Comparison of ENCODE assay signal across 8 mouse cellular contexts in the genomic region with DNA sequence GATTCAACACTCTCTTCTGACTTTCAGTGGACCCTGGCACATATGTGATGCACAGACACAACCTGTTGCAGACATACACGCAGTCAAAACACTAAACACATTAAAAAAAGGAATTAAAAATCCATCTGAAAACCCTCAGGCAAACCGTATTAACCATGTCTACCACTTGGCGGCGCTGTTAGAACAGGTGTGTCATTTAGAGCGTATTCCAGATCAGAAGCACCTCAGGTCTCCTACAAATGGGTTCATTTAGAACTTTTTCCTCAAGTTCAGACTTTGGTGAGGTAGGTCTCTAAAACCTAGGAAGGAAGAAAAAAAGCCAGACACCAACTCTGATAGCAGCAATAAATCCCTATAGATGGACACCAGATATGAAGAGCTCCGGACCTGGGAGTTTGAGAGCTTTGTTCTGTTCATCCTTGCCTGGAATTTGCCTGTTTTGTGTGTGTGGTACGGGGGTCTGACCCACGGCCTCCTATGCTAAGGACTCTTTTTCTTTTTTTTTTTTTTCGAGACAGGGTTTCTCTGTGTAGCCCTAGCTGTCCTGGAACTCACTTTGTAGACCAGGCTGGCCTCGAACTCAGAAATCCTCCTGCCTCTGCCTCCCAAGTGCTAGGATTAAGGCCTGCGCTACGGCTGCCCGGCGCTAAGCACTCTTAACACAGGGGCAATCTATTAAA. TPM values are rescaled to one million over a fixed set of nuclear protein-coding genes. Genes with fewer than 3 reads are reported as not detected.
DNase-seq lines count a peak whose midpoint lies in the region; ATAC-seq and TF ChIP-seq lines count a peak whose summit lies in the region.

No protein-coding gene starts in this region.

- H3K27ac ChIP-seq in embryonic facial prominence, embryonic 14.5 days (replicated peaks; ENCODE audit: low read depth, low read length), result peak overlapping the region; percentile 88
- peak overlapping the region; percentile 92 for H3K27ac ChIP-seq in heart, embryonic 15.5 days
- peak overlapping the region; percentile 90 for H3K27ac ChIP-seq in liver, embryonic 14.5 days
- H3K27ac ChIP-seq in neural tube, embryonic 12.5 days, result peak overlapping the region; percentile 50; the same call in 1 of the 2 replicates

- peak; percentile 84 for DNase-seq in CD4-positive helper T cell, adult 2 months (ENCODE audit: low read depth, low spot score)
- DNase-seq in adrenal gland, postnatal 25 days, result peak; percentile 66
- DNase-seq in embryonic facial prominence, embryonic 14.5 days (ENCODE audit: low spot score), result peak; percentile 54
- peak; percentile 75 to 81 for DNase-seq in kidney, postnatal 4 days
- peak; percentile 59 to 73 (median 67) for DNase-seq in liver, embryonic 14.5 days (ENCODE audit: low read depth in 3 of 3, low spot score in 3 of 3)
- DNase-seq in testis, postnatal 10 days (ENCODE audit: low spot score), result peak; percentile 84

- peaks cover 3% of the 10 kb centered on the region; the same call in 1 of the 2 replicates for H3K36me3 ChIP-seq in embryonic facial prominence, embryonic 14.5 days (ENCODE audit: control insufficient read depth, insufficient read depth, low read length)
- H3K36me3 ChIP-seq in heart, embryonic 15.5 days, result no peaks in the 10 kb centered on the region
- H3K36me3 ChIP-seq in liver, embryonic 14.5 days (replicated peaks; ENCODE audit: control insufficient read depth, insufficient read depth, low read depth), result no peaks in the 10 kb centered on the region
- H3K36me3 ChIP-seq in neural tube, embryonic 12.5 days, result peaks cover 2% of the 10 kb centered on the region; the same call in 1 of the 2 replicates

- H3K27me3 ChIP-seq in embryonic facial prominence, embryonic 14.5 days (replicated peaks; ENCODE audit: control insufficient read depth, insufficient read depth, low read length), result no peaks in the 10 kb centered on the region
- H3K27me3 ChIP-seq in heart, embryonic 15.5 days, result 0 out of 2 replicates have a peak, but pooled peaks cover 4% of the 10 kb centered on the region
- 0 out of 2 replicates have a peak, but pooled peaks cover 4% of the 10 kb centered on the region for H3K27me3 ChIP-seq in liver, embryonic 14.5 days (ENCODE audit: control insufficient read depth, insufficient read depth, low read length)
- H3K27me3 ChIP-seq in neural tube, embryonic 12.5 days (replicated peaks), result 0 out of 2 replicates have a peak, but pooled peaks cover 5% of the 10 kb centered on the region

- WGBS in embryonic facial prominence, embryonic 14.5 days, result 42% methylated on average over 14 of the region's 14 CpGs
- WGBS in heart, embryonic 15.5 days, result 33% methylated on average over 14 of the region's 14 CpGs
- 21% methylated on average over 14 of the region's 14 CpGs for WGBS in liver, embryonic 14.5 days (ENCODE audit: insufficient replicate concordance)
- 37% methylated on average over 14 of the region's 14 CpGs for WGBS in neural tube, embryonic 12.5 days

- ATAC-seq in embryonic facial prominence, embryonic 14.5 days (ENCODE audit: low read depth), result 0 out of 2 replicates have a peak, but pooled peaks have one; percentile 2
- ATAC-seq in heart, embryonic 15.5 days (replicated peaks; ENCODE audit: insufficient number of reproducible peaks, insufficient read depth, low FRiP score, low read depth), result no peak
- ATAC-seq in liver, embryonic 14.5 days (ENCODE audit: insufficient read depth), result peak; percentile 14; the same call in 1 of the 2 replicates
- no peak; the same call in 1 of the 2 replicates for ATAC-seq in neural tube, embryonic 12.5 days (ENCODE audit: low FRiP score, low read depth)

- H3K4me1 ChIP-seq in embryonic facial prominence, embryonic 14.5 days (ENCODE audit: control insufficient read depth, insufficient read depth, low read length), result peaks cover 5% of the 10 kb centered on the region
- peaks cover 19% of the 10 kb centered on the region for H3K4me1 ChIP-seq in heart, embryonic 15.5 days (replicated peaks)
- H3K4me1 ChIP-seq in liver, embryonic 14.5 days (replicated peaks; ENCODE audit: control insufficient read depth in 2 of 2, insufficient read depth in 2 of 2, low read length in 1 of 2), result peaks cover 7 to 8% of the 10 kb centered on the region in 2 experiments
- peaks cover 21% of the 10 kb centered on the region for H3K4me1 ChIP-seq in neural tube, embryonic 12.5 days

- no peaks in the 10 kb centered on the region for H3K9me3 ChIP-seq in embryonic facial prominence, embryonic 14.5 days (ENCODE audit: control insufficient read depth, low read length)
- H3K9me3 ChIP-seq in heart, embryonic 15.5 days (replicated peaks), result no peaks in the 10 kb centered on the region
- H3K9me3 ChIP-seq in liver, embryonic 14.5 days (ENCODE audit: control insufficient read depth, low read length), result no peaks in the 10 kb centered on the region
- no peaks in the 10 kb centered on the region for H3K9me3 ChIP-seq in neural tube, embryonic 12.5 days

- peak overlapping the region; percentile 51 for H3K9ac ChIP-seq in embryonic facial prominence, embryonic 14.5 days (ENCODE audit: low read depth, low read length)
- H3K9ac ChIP-seq in heart, embryonic 15.5 days, result peak overlapping the region; percentile 41; the same call in 1 of the 2 replicates
- H3K9ac ChIP-seq in liver, embryonic 14.5 days (replicated peaks), result peak overlapping the region; percentile 67
- H3K9ac ChIP-seq in neural tube, embryonic 12.5 days, result no peak overlapping the region

- H3K4me2 ChIP-seq in embryonic facial prominence, embryonic 14.5 days (ENCODE audit: low read depth, low read length), result peak overlapping the region; percentile 68
- peak overlapping the region; percentile 71 for H3K4me2 ChIP-seq in heart, embryonic 15.5 days
- H3K4me2 ChIP-seq in liver, embryonic 14.5 days (ENCODE audit: low read depth), result peak overlapping the region; percentile 91
- H3K4me2 ChIP-seq in neural tube, embryonic 12.5 days (replicated peaks), result peak overlapping the region; percentile 60

- TF ChIP-seq CTCF in liver, embryonic 14.5 days (IDR thresholded peaks at IDR 0.05; ENCODE audit: low read depth), result peak; percentile 80

- no peak for TF ChIP-seq EP300 in liver, embryonic 14.5 days (IDR thresholded peaks at IDR 0.05; ENCODE audit: low read depth)

- H3K4me3 ChIP-seq in embryonic facial prominence, embryonic 14.5 days (ENCODE audit: low read depth, low read length), result peak overlapping the region; percentile 57
- peak overlapping the region; percentile 89 for H3K4me3 ChIP-seq in heart, embryonic 15.5 days
- peak overlapping the region in 1 of 2 experiments; percentile 72; a peak in 2 of 4 replicates for H3K4me3 ChIP-seq in liver, embryonic 14.5 days (ENCODE audit: insufficient read depth in 1 of 2, low read depth in 2 of 2, low read length in 2 of 2)
- peak overlapping the region; percentile 27; the same call in 1 of the 2 replicates for H3K4me3 ChIP-seq in neural tube, embryonic 12.5 days

RNA-seq across cellular contexts. Expression of a gene that starts 1.0 kb away (rescaled TPM):
- 68.9 and 69.5 TPM in 2 replicates for total RNA-seq in adrenal gland, postnatal 25 days (2021)
- polyA plus RNA-seq in embryonic facial prominence, embryonic 14.5 days (2014; fragmentation: Nextera tagmentation; extraction: Ambion mirVana), result 139 and 177 TPM in 2 replicates
- polyA plus RNA-seq in heart, embryonic 15.5 days (2015; fragmentation: Nextera tagmentation; extraction: Ambion mirVana), result 88.1 and 118 TPM in 2 replicates
- 23.3 and 28.2 TPM in 2 replicates for polyA plus RNA-seq in liver, embryonic 14.5 days (2012; rRNA removed)
- polyA plus RNA-seq in liver, embryonic 14.5 days (2014; fragmentation: Nextera tagmentation; extraction: Ambion mirVana), result 33.5 and 36.8 TPM in 2 replicates
- polyA plus RNA-seq in neural tube, embryonic 12.5 days (2016; fragmentation: Nextera tagmentation; extraction: Ambion mirVana), result 280 and 286 TPM in 2 replicates

RNA-seq across cellular contexts. Expression of a gene that starts 45.0 kb away (rescaled TPM):
- total RNA-seq in adrenal gland, postnatal 25 days (2021), result 17.0 and 25.1 TPM in 2 replicates
- polyA plus RNA-seq in embryonic facial prominence, embryonic 14.5 days (2014; fragmentation: Nextera tagmentation; extraction: Ambion mirVana), result 36.9 and 49.4 TPM in 2 replicates
- polyA plus RNA-seq in heart, embryonic 15.5 days (2015; fragmentation: Nextera tagmentation; extraction: Ambion mirVana), result 23.8 and 28.1 TPM in 2 replicates
- 20.0 and 25.4 TPM in 2 replicates for polyA plus RNA-seq in liver, embryonic 14.5 days (2012; rRNA removed)
- polyA plus RNA-seq in liver, embryonic 14.5 days (2014; fragmentation: Nextera tagmentation; extraction: Ambion mirVana), result 20.0 and 20.9 TPM in 2 replicates
- 42.3 and 49.5 TPM in 2 replicates for polyA plus RNA-seq in neural tube, embryonic 12.5 days (2016; fragmentation: Nextera tagmentation; extraction: Ambion mirVana)

RNA-seq across cellular contexts. Expression of a gene that starts 46.2 kb away (rescaled TPM):
- 31.8 and 46.3 TPM in 2 replicates for total RNA-seq in adrenal gland, postnatal 25 days (2021)
- 111 and 132 TPM in 2 replicates for polyA plus RNA-seq in embryonic facial prominence, embryonic 14.5 days (2014; fragmentation: Nextera tagmentation; extraction: Ambion mirVana)
- polyA plus RNA-seq in heart, embryonic 15.5 days (2015; fragmentation: Nextera tagmentation; extraction: Ambion mirVana), result 56.8 and 81.4 TPM in 2 replicates
- polyA plus RNA-seq in liver, embryonic 14.5 days (2012; rRNA removed), result 10.0 TPM in 2 replicates
- 11.6 and 12.7 TPM in 2 replicates for polyA plus RNA-seq in liver, embryonic 14.5 days (2014; fragmentation: Nextera tagmentation; extraction: Ambion mirVana)
- polyA plus RNA-seq in neural tube, embryonic 12.5 days (2016; fragmentation: Nextera tagmentation; extraction: Ambion mirVana), result 78.4 and 85.2 TPM in 2 replicates

RNA-seq across cellular contexts. Expression of a gene that starts 54.5 kb away (rescaled TPM):
- total RNA-seq in adrenal gland, postnatal 25 days (2021), result not detected in 2 replicates
- polyA plus RNA-seq in embryonic facial prominence, embryonic 14.5 days (2014; fragmentation: Nextera tagmentation; extraction: Ambion mirVana), result 20.8 and 22.7 TPM in 2 replicates
- 1.8 and 6.9 TPM in 2 replicates for polyA plus RNA-seq in heart, embryonic 15.5 days (2015; fragmentation: Nextera tagmentation; extraction: Ambion mirVana)
- polyA plus RNA-seq in liver, embryonic 14.5 days (2012; rRNA removed), result 0.06 and 0.07 TPM in 2 replicates
- 0.16 and 0.24 TPM in 2 replicates for polyA plus RNA-seq in liver, embryonic 14.5 days (2014; fragmentation: Nextera tagmentation; extraction: Ambion mirVana)
- polyA plus RNA-seq in neural tube, embryonic 12.5 days (2016; fragmentation: Nextera tagmentation; extraction: Ambion mirVana), result 0.65 and 1.3 TPM in 2 replicates

RNA-seq across cellular contexts. Expression of a gene that starts 58.0 kb away (rescaled TPM):
- 110 and 126 TPM in 2 replicates for total RNA-seq in adrenal gland, postnatal 25 days (2021)
- polyA plus RNA-seq in embryonic facial prominence, embryonic 14.5 days (2014; fragmentation: Nextera tagmentation; extraction: Ambion mirVana), result 65.8 and 69.3 TPM in 2 replicates
- 60.0 and 73.6 TPM in 2 replicates for polyA plus RNA-seq in heart, embryonic 15.5 days (2015; fragmentation: Nextera tagmentation; extraction: Ambion mirVana)
- polyA plus RNA-seq in liver, embryonic 14.5 days (2012; rRNA removed), result 30.7 and 31.6 TPM in 2 replicates
- polyA plus RNA-seq in liver, embryonic 14.5 days (2014; fragmentation: Nextera tagmentation; extraction: Ambion mirVana), result 36.8 and 41.8 TPM in 2 replicates
- 74.7 and 80.4 TPM in 2 replicates for polyA plus RNA-seq in neural tube, embryonic 12.5 days (2016; fragmentation: Nextera tagmentation; extraction: Ambion mirVana)

Comparison
In these comparisons a context has a peak if more than half of its experiments do, and no peak if none do; other contexts are left out.
1. ATAC-seq: peak in embryonic facial prominence, embryonic 14.5 days (single experiment) and liver, embryonic 14.5 days (single experiment); none in heart, embryonic 15.5 days (single experiment) and neural tube, embryonic 12.5 days (single experiment).
2. Peak in every context shown above with its lines, with median percentiles within 50 percentile points of each other: DNase-seq, H3K27ac ChIP-seq and H3K4me2 ChIP-seq.